Mouse (Mus musculus) cortical plate, adult 2 months (tissue): ENCODE measurements at regions not wholly inside any gene's neighbourhood (a gene's known extent, or its start where the extent isn't known, plus 50 kb on each side); places are given as distances from the start of the nearest gene placed in this dataset.

ENCODE experiments used
- CTCF ChIP-seq: fragments of 200-500 bp; IDR thresholded peaks from 2 replicates; pipeline ENCODE4 v1.5.1; 2011; ENCODE audit warnings: mild to moderate bottlenecking, control low read depth, low read length; ENCODE audit not compliant: insufficient read depth; ENCODE audit errors: extremely low read depth
- POLR2A ChIP-seq: fragments of 200-500 bp; IDR thresholded peaks from 2 replicates; pipeline ENCODE4 v1.6.1; 2011; ENCODE audit warnings: mild to moderate bottlenecking, low read length, control low read depth; ENCODE audit not compliant: insufficient read depth; ENCODE audit errors: extremely low read depth

DNA sequence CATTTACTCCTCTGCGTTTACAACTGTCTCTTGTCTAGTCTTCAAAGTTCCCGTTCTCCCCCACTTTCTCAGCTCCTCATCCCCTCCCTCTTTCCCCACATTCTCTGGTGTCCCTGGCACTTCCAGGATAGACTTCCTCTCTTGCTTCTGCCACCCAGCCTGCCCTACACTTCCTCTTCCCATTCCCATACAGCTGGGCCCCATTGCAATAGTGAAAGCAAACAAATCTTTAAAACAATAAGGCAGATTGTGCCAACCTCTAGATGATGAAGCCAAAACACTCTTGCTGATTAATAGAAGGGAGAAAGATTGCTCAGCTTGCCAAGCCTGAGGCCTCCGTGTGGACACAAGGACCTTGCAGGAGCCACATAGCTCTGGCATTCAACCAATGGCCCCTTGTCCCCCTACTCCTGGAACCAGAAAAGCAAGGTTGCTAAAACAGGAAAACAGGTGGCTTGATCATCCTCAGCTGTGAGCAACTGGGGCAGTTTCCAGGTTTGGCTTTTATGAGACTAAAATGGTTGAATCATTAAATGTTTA is 267.1 kb upstream of the Dynlrb2 start:
- no peak for TF ChIP-seq CTCF
- TF ChIP-seq POLR2A, result no peak
